Mouse (Mus musculus) megakaryocyte, embryonic 14.5 days (primary cell): ENCODE data around the gene Poln.

Source experiments
- FLI1 ChIP-seq: IDR thresholded peaks from 2 replicates; pipeline ENCODE4 v1.6.1; 2012; ENCODE audit warnings: low read length, inconsistent platforms, mixed read lengths
- GATA1 ChIP-seq: IDR thresholded peaks from 3 replicates; pipeline ENCODE4 v1.6.1; 2012; ENCODE audit warnings: mixed read lengths, low read length, inconsistent platforms, borderline replicate concordance

DNA sequence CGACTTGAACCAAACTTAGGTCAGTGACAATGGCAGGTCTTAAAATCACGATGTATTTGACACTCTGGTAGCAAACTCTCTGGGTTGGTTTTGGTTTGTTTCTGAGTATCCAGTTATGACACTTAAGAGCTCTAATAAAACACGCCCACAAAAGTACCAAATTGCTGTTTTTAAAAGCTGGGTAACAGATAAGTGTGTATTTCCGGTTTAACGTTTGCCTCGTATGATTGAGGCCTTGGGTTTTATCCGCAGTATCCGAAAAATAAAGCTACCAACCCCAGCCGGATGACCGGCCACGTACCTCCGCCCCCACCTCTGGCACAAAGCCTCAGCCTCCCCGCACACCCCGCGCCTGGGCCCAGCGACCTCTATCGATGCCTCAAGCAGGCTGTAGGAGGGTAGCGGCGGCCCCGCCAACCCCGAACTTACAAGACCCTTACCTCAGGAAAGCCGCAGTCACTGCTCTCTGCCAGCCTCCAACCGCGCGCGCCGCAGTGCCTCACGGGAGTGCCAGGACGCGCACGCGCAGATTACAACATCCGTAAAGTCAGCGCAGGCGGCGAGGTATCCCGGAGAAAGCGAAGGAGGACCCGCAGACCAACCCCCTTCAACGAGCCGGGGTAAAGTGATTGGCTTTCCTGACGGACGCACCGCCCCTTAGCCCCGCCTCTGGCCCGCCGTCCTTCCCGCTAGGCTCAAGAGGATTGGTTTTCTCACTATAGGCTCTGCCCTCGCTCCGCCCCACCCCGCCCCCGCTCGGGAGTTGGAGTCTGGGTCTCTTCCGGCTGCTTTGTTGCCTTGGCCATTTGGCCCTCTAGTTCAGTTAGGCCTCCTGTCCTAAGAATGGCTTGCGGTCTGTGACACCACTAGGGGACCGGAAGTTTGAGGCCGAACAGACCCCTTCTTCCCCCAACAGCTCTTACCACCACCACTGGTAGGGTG, at the start of gene Poln, which contains the start of gene Haus3:
- no peak for TF ChIP-seq GATA1
- TF ChIP-seq FLI1: no peak
